9 mouse cellular contexts compared by ENCODE assay signal in genomic region chr5:71092475-71092874, GRCm38 (mm10). TPM values are rescaled to one million over a fixed set of nuclear protein-coding genes. Genes with fewer than 3 reads are reported as not detected.
A peak's percentile ranks its signal among the peaks of the same experiment; 100 is the strongest.
DNase-seq lines count a peak whose midpoint lies in the region; ATAC-seq lines count a peak whose summit lies in the region.
"Had no signal": no experiment of that assay in that cellular context is flagged by ENCODE, and none has a peak within 500 bp of the region (broad histone marks: within the 10 kb centered on the region; RNA-seq: fewer than 3 reads in every experiment).

No protein-coding gene starts in this region.

- H3K4me2 ChIP-seq in neural tube, embryonic 11.5 days (ENCODE audit: low read depth): no peak overlapping the region

- H3K27ac ChIP-seq in neural tube, embryonic 11.5 days (ENCODE audit: low read depth, low read length): no peak overlapping the region

- no peaks in the 10 kb centered on the region for H3K36me3 ChIP-seq in neural tube, embryonic 11.5 days (ENCODE audit: control insufficient read depth, insufficient read depth, low read length)

- H3K9me3 ChIP-seq in neural tube, embryonic 11.5 days (ENCODE audit: control insufficient read depth, low read length): no peaks in the 10 kb centered on the region

- H3K4me3 ChIP-seq in neural tube, embryonic 11.5 days (ENCODE audit: low read depth, low read length): no peak overlapping the region

- DNase-seq in cerebellum, postnatal 25 days: peak; percentile 14 to 32
- DNase-seq in cerebellum, adult 11-12 months: no peak
- DNase-seq in embryo, embryonic 10.5 days (ENCODE audit: low spot score): peak; percentile 45
- DNase-seq in layer of hippocampus, postnatal 14 days (ENCODE audit: low spot score in 2 of 2): peak; percentile 47 to 65
- DNase-seq in neural tube, embryonic 11.5 days (ENCODE audit: low spot score): peak; percentile 35
- DNase-seq in thymus, postnatal 4 days: no peak
- no peak for DNase-seq in cerebellum, adult 11 months
- no peak for DNase-seq in spleen, postnatal 36 days (ENCODE audit: low spot score in 2 of 2)

- H3K4me1 ChIP-seq in neural tube, embryonic 11.5 days (ENCODE audit: control insufficient read depth, insufficient read depth, low read length): no peaks in the 10 kb centered on the region

- H3K9ac ChIP-seq in neural tube, embryonic 11.5 days (ENCODE audit: low read length): no peak overlapping the region

- ATAC-seq in neural tube, embryonic 11.5 days (ENCODE audit: insufficient read depth, low FRiP score, low TSS enrichment): no peak

- no peaks in the 10 kb centered on the region for H3K27me3 ChIP-seq in neural tube, embryonic 11.5 days (ENCODE audit: control insufficient read depth, insufficient read depth, low read length)

RNA-seq across cellular contexts. Expression of gene Gabra2, which starts 3.2 kb away (rescaled TPM):
- total RNA-seq in layer of hippocampus, postnatal 14 days (2021): 100 to 1,000 TPM; 125 to 128 TPM
- polyA plus RNA-seq in neural tube, embryonic 11.5 days (2014; fragmentation: Nextera tagmentation; extraction: Ambion mirVana): 2.3 TPM in 2 replicates
- total RNA-seq: hematopoietic stem cell, adult 5-6 weeks had no signal

Comparison
In these comparisons a context has a peak if more than half of its experiments do, and no peak if none do; other contexts are left out.
1. DNase-seq: peak in cerebellum, postnatal 25 days (2 of 2), embryo, embryonic 10.5 days (single experiment), layer of hippocampus, postnatal 14 days (2 of 2) and neural tube, embryonic 11.5 days (single experiment); none in cerebellum, adult 11-12 months (single experiment), thymus, postnatal 4 days (single experiment), cerebellum, adult 11 months (single experiment) and spleen, postnatal 36 days (0 of 2).